8 mouse cellular contexts compared by ENCODE assay signal in the genomic region with DNA sequence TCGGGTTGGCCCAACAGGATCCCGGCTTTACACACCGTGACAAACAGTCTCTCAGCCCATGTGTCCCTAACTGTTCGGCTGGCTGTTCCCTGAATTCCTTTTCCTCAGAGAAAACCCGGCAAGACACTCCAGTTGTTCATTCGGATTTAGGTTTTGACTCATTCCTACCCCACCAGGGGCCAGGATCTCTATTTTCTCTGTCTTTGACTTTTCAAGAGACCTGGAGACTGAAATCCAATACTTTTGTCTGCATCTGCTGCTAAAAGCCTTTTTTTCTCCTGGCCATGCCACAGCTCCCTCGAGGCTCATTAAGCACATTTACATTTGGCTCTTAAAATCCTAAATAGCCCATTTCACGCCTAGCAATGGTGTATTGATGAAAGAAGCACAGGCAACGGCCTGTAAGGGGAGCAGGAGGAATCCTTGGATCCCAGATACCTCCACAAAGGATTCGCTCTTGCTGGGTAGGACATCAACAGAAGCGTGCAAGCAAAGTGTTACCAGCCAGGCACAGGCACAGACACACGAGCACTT.
DNase-seq lines count a peak whose midpoint lies in the region; ATAC-seq lines count a peak whose summit lies in the region.

No protein-coding gene starts in this region.

- DNase-seq in heart, adult 11 months: peak; percentile 78
- DNase-seq in heart, postnatal 25 days (ENCODE audit: low spot score): no peak
- peak; percentile 52 for DNase-seq in forebrain, embryonic 11.5 days (ENCODE audit: low spot score)
- peak; percentile 51 for DNase-seq in limb, embryonic 11.5 days (ENCODE audit: low spot score)
- DNase-seq in heart, adult 8-10 months (ENCODE audit: low spot score): no peak
- no peak for DNase-seq in gastrocnemius, postnatal 14 days

- no peak overlapping the region for H3K4me3 ChIP-seq in forebrain, embryonic 11.5 days (ENCODE audit: low read depth, low read length)
- H3K4me3 ChIP-seq in limb, embryonic 11.5 days (ENCODE audit: low read depth, low read length): no peak overlapping the region
- H3K4me3 ChIP-seq in neural tube, embryonic 12.5 days: no peak overlapping the region

- no peak overlapping the region; the same call in 1 of the 2 replicates for H3K9ac ChIP-seq in forebrain, embryonic 11.5 days (ENCODE audit: low read length)
- H3K9ac ChIP-seq in limb, embryonic 11.5 days (ENCODE audit: low read length): no peak overlapping the region
- no peak overlapping the region for H3K9ac ChIP-seq in neural tube, embryonic 12.5 days

- ATAC-seq in forebrain, embryonic 11.5 days (replicated peaks; ENCODE audit: low FRiP score): peak; percentile 88
- 0 out of 2 replicates have a peak, but pooled peaks have one; percentile 51 for ATAC-seq in limb, embryonic 11.5 days (ENCODE audit: insufficient number of reproducible peaks, low FRiP score, low TSS enrichment, low read depth)
- peak; percentile 94 for ATAC-seq in neural tube, embryonic 12.5 days (ENCODE audit: low FRiP score, low read depth)
- no peak for ATAC-seq in inflammation-experienced regulatory T-cells, adult 6 months

- H3K27ac ChIP-seq in forebrain, embryonic 11.5 days (ENCODE audit: low read depth, low read length): peak overlapping the region; percentile 44
- H3K27ac ChIP-seq in limb, embryonic 11.5 days (replicated peaks; ENCODE audit: low read depth, low read length): no peak overlapping the region
- H3K27ac ChIP-seq in neural tube, embryonic 12.5 days: 0 out of 2 replicates have a peak overlapping the region, but pooled peaks have one; percentile 15

- 0 out of 2 replicates have a peak overlapping the region, but pooled peaks have one; percentile 0 for H3K4me2 ChIP-seq in forebrain, embryonic 11.5 days (ENCODE audit: low read depth, low read length, severe bottlenecking)
- H3K4me2 ChIP-seq in limb, embryonic 11.5 days (ENCODE audit: low read depth, severe bottlenecking): no peak overlapping the region
- peak overlapping the region; percentile 18 for H3K4me2 ChIP-seq in neural tube, embryonic 12.5 days (replicated peaks)

- intact Hi-C loops in heart, postnatal 25 days (cut with DNase I): no loop called here
- intact Hi-C loops in gastrocnemius, postnatal 14 days (cut with DNase I; ENCODE audit: low total_unique reads): no loop called here

- no peaks in the 10 kb centered on the region for H3K36me3 ChIP-seq in forebrain, embryonic 11.5 days (ENCODE audit: control insufficient read depth, insufficient read depth, low read length)
- no peaks in the 10 kb centered on the region for H3K36me3 ChIP-seq in limb, embryonic 11.5 days (ENCODE audit: control insufficient read depth, insufficient read depth, low read length)
- no peaks in the 10 kb centered on the region for H3K36me3 ChIP-seq in neural tube, embryonic 12.5 days

- no peaks in the 10 kb centered on the region for H3K9me3 ChIP-seq in forebrain, embryonic 11.5 days (ENCODE audit: control insufficient read depth, low read length)
- H3K9me3 ChIP-seq in limb, embryonic 11.5 days (ENCODE audit: control insufficient read depth, low read length): no peaks in the 10 kb centered on the region
- H3K9me3 ChIP-seq in neural tube, embryonic 12.5 days: no peaks in the 10 kb centered on the region

- peaks cover 8% of the 10 kb centered on the region; the same call in 1 of the 2 replicates for H3K4me1 ChIP-seq in forebrain, embryonic 11.5 days (replicated peaks; ENCODE audit: control insufficient read depth, insufficient read depth, low read length)
- 0 out of 2 replicates have a peak, but pooled peaks cover 3% of the 10 kb centered on the region for H3K4me1 ChIP-seq in limb, embryonic 11.5 days (ENCODE audit: control insufficient read depth, insufficient read depth, low read length)
- peaks cover 19% of the 10 kb centered on the region for H3K4me1 ChIP-seq in neural tube, embryonic 12.5 days

- 6% methylated on average over 12 of the region's 12 CpGs for WGBS in forebrain, embryonic 11.5 days
- 31% methylated on average over 12 of the region's 12 CpGs for WGBS in limb, embryonic 11.5 days
- WGBS in neural tube, embryonic 12.5 days: 7% methylated on average over 12 of the region's 12 CpGs

- H3K27me3 ChIP-seq in forebrain, embryonic 11.5 days (ENCODE audit: control insufficient read depth, insufficient read depth, low read length): no peaks in the 10 kb centered on the region
- no peaks in the 10 kb centered on the region for H3K27me3 ChIP-seq in limb, embryonic 11.5 days (ENCODE audit: control insufficient read depth, insufficient read depth, low read length)
- H3K27me3 ChIP-seq in neural tube, embryonic 12.5 days (replicated peaks): no peaks in the 10 kb centered on the region

Comparison
In these comparisons a context has a peak if more than half of its experiments do, and no peak if none do; other contexts are left out.
1. DNase-seq: peak in heart, adult 11 months (single experiment), forebrain, embryonic 11.5 days (single experiment) and limb, embryonic 11.5 days (single experiment); none in heart, postnatal 25 days (single experiment), heart, adult 8-10 months (single experiment) and gastrocnemius, postnatal 14 days (single experiment).